Mouse (Mus musculus) erythroblast, embryonic 14.5 days (primary cell): Measurements from ENCODE around the gene Gm21258. TPM values are rescaled to one million over a fixed set of nuclear protein-coding genes. Genes with fewer than 3 reads are reported as not detected.
"Not testable (repeated sequence)": the region's sequence is repeated elsewhere in the genome, so short reads cannot be mapped to it uniquely, and the experiment has no call there.

Source experiments
- H3K27me3 ChIP-seq: 2 replicates; pipeline ENCODE4 v1.6.1; 2012; ENCODE audit warnings: inconsistent platforms; ENCODE audit not compliant: control insufficient read depth
- H3K36me3 ChIP-seq: 2 replicates; pipeline ENCODE4 v1.6.1; 2012; ENCODE audit warnings: mild to moderate bottlenecking, inconsistent platforms; ENCODE audit not compliant: control insufficient read depth
- H3K4me1 ChIP-seq: 2 replicates; pipeline ENCODE4 v1.6.1; 2012; ENCODE audit warnings: inconsistent platforms; ENCODE audit not compliant: control insufficient read depth
- H3K4me3 ChIP-seq: replicated peaks from 2 replicates; pipeline ENCODE3; 2012; ENCODE audit warnings: moderate library complexity, mild to moderate bottlenecking, inconsistent platforms
- H3K9me3 ChIP-seq: 2 replicates; pipeline ENCODE4 v1.6.1; 2012; ENCODE audit warnings: low read length, inconsistent platforms, mixed read lengths; ENCODE audit not compliant: control insufficient read depth
- polyA plus RNA-seq: library from polyadenylated mRNA; stranded (reverse); fragments of >175 nt; gene quantifications from 2 replicates; pipeline ENCODE4 v1.2.3, GENCODE M21; 2012

The Gm21258 gene
- polyA plus RNA-seq = not detected in 2 replicates

DNA sequence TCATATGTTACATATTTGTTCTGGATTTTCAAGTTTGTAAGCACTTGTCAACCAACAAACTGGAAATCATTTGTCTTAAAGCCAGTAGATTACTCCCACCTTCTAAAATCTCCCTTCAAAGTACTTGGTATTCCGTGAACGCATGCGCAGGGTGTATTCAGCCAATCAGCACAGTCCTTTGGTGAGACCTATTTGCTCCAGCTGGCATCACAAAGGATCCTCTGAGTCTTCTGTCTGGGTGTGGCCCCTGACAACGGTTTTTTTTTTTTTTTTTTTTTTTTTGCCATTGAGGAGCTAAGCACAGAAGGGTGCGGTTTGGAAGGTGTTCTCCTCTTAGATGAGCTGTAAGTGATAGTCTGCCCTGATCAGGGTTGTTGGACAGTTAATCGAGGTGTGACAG is at the start of gene Gm21258:
Gene Gm21258 (plus strand): TSS at position 301 of the 400 bp plus-strand sequence.
- not testable (repeated sequence) for H3K9me3 ChIP-seq, H3K4me1 ChIP-seq, H3K4me3 ChIP-seq, H3K36me3 ChIP-seq, H3K27me3 ChIP-seq
